Mouse (Mus musculus): ENCODE data around the gene Olfr319.

GRCm38 (mm10) chr11:58655151-58655550, 43.8 kb upstream of the Olfr319 start:
- TF ChIP-seq GATA1 (IDR thresholded peaks at IDR 0.05; ENCODE audit: borderline replicate concordance, low read length) (no peak), FLI1 (IDR thresholded peaks at IDR 0.05; ENCODE audit: low read length) (no peak)
